Mouse (Mus musculus): Measurements from ENCODE around the gene Fkbpl.

Fkbpl gene

GRCm38 (mm10) chr17:34648141-34648890 is 3.8 kb downstream of the Fkbpl start:
- no peak for DNase-seq (ENCODE audit: low spot score)

- no peak for DNase-seq (ENCODE audit: low spot score)
These were observed 4.7 kb downstream of the Fkbpl start for GRCm38 (mm10) chr17:34649106-34649864.

- DNase-seq (ENCODE audit: low spot score) = no peak
These were observed 6.2 kb downstream of the Fkbpl start for GRCm38 (mm10) chr17:34650781-34651180.

- DNase-seq (ENCODE audit: low spot score) = peak; percentile 62
These were observed 7.1 kb downstream of the Fkbpl start for GRCm38 (mm10) chr17:34651507-34652221.

- no peak for DNase-seq (ENCODE audit: low spot score)
These were observed 8.0 kb downstream of the Fkbpl start for GRCm38 (mm10) chr17:34652546-34652945.

GRCm38 (mm10) chr17:34652985-34653384 is 8.4 kb downstream of the Fkbpl start:
- no peak for DNase-seq (ENCODE audit: low spot score)

GRCm38 (mm10) chr17:34653746-34654285 is 9.3 kb downstream of the Fkbpl start:
- peak; percentile 64 for DNase-seq (ENCODE audit: low spot score)

GRCm38 (mm10) chr17:34654392-34654791 is 9.8 kb downstream of the Fkbpl start:
- DNase-seq (ENCODE audit: low spot score) = no peak

- DNase-seq (ENCODE audit: low spot score) = peak; percentile 69
These were observed 10.6 kb downstream of the Fkbpl start for GRCm38 (mm10) chr17:34655160-34655559.

- DNase-seq (ENCODE audit: low spot score) = peak; percentile 87
These were observed 11.0 kb downstream of the Fkbpl start for GRCm38 (mm10) chr17:34655581-34655991.

GRCm38 (mm10) chr17:34656666-34657065 is 12.1 kb downstream of the Fkbpl start:
- peak; percentile 44 for DNase-seq (ENCODE audit: low spot score)

GRCm38 (mm10) chr17:34657271-34657670 is 12.7 kb downstream of the Fkbpl start:
- DNase-seq (ENCODE audit: low spot score) = no peak

- DNase-seq (ENCODE audit: low spot score) = no peak
These were observed 13.6 kb downstream of the Fkbpl start for GRCm38 (mm10) chr17:34658145-34658544.

- no peak for DNase-seq (ENCODE audit: low spot score)
These were observed 14.0 kb downstream of the Fkbpl start for GRCm38 (mm10) chr17:34658591-34658990.

GRCm38 (mm10) chr17:34659181-34659896 is 14.8 kb downstream of the Fkbpl start:
- no peak for DNase-seq (ENCODE audit: low spot score)

- DNase-seq (ENCODE audit: low spot score) = no peak
These were observed 15.3 kb downstream of the Fkbpl start for GRCm38 (mm10) chr17:34659897-34660214.

- DNase-seq (ENCODE audit: low spot score) = no peak
These were observed 15.8 kb downstream of the Fkbpl start for GRCm38 (mm10) chr17:34660259-34660820.

GRCm38 (mm10) chr17:34661121-34661591 is 16.6 kb downstream of the Fkbpl start:
- DNase-seq (ENCODE audit: low spot score) = peak; percentile 54

- DNase-seq (ENCODE audit: low spot score) = no peak
These were observed 17.9 kb downstream of the Fkbpl start for GRCm38 (mm10) chr17:34662468-34662867.

GRCm38 (mm10) chr17:34662978-34663377 is 18.4 kb downstream of the Fkbpl start:
- no peak for DNase-seq (ENCODE audit: low spot score)

GRCm38 (mm10) chr17:34663558-34663957 is 19.0 kb downstream of the Fkbpl start:
- DNase-seq (ENCODE audit: low spot score) = no peak

Measured in urinary bladder, postnatal 14 days (tissue).